Mouse (Mus musculus): ENCODE measurements around the gene Grn. TPM values are rescaled to one million over a fixed set of nuclear protein-coding genes. Genes with fewer than 3 reads are reported as not detected.

The Grn gene
- 22.9 TPM for polyA plus RNA-seq (2017; shearing (Covaris generic))

GRCm38 (mm10) chr11:102430121-102431017 lies at the start of gene Grn:
TSS of gene Grn (plus strand) at chr11:102430315.

GRCm38 (mm10) chr11:102393238-102393634 lies 36.9 kb upstream of the Grn start, which contains the start of gene Rundc3a:
TSS of gene Rundc3a (plus strand) at chr11:102393403.

GRCm38 (mm10) chr11:102407834-102408215 lies 22.3 kb upstream of the Grn start, which contains the start of gene Slc25a39:
TSS of gene Slc25a39 (minus strand) at chr11:102407946.

GRCm38 (mm10) chr11:102447497-102447896 lies 17.4 kb downstream of the Grn start, which contains the start of gene Fam171a2:
TSS of gene Fam171a2 (minus strand) at chr11:102447682.

GRCm38 (mm10) chr11:102469648-102470357 lies 39.7 kb downstream of the Grn start, which contains the start of gene Itga2b:
TSS of gene Itga2b (minus strand) at chr11:102470122.

Other genes starting within 250 kb of the Grn start
- 76.2 TPM for gene Lsm12, start 245.0 kb upstream of the Grn start, polyA plus RNA-seq (2017; shearing (Covaris generic))
- gene G6pc3, start 240.7 kb upstream of the Grn start, polyA plus RNA-seq (2017; shearing (Covaris generic)) = 36.5 TPM
- gene Hdac5, start 200.1 kb upstream of the Grn start, polyA plus RNA-seq (2017; shearing (Covaris generic)) = 46.4 TPM
- not detected for gene BC030867, start 181.4 kb upstream of the Grn start, polyA plus RNA-seq (2017; shearing (Covaris generic))
- gene Asb16, start 161.6 kb upstream of the Grn start, polyA plus RNA-seq (2017; shearing (Covaris generic)) = not detected
- 44.8 TPM for gene Tmub2, start 145.4 kb upstream of the Grn start, polyA plus RNA-seq (2017; shearing (Covaris generic))
- gene Atxn7l3, start 133.7 kb upstream of the Grn start, polyA plus RNA-seq (2017; shearing (Covaris generic)) = 18.1 TPM
- gene Ubtf, start 110.6 kb upstream of the Grn start, polyA plus RNA-seq (2017; shearing (Covaris generic)) = 110 TPM
- gene Slc4a1, start 64.1 kb upstream of the Grn start, polyA plus RNA-seq (2017; shearing (Covaris generic)) = not detected
- 6.6 TPM for gene Rundc3a, start 36.9 kb upstream of the Grn start, polyA plus RNA-seq (2017; shearing (Covaris generic))
- gene Slc25a39, start 22.4 kb upstream of the Grn start, polyA plus RNA-seq (2017; shearing (Covaris generic)) = 51.3 TPM
- not detected for gene Fam171a2, start 17.4 kb downstream of the Grn start, polyA plus RNA-seq (2017; shearing (Covaris generic))
- gene Itga2b, start 39.8 kb downstream of the Grn start, polyA plus RNA-seq (2017; shearing (Covaris generic)) = 1.7 TPM
- 73.7 TPM for gene Gpatch8, start 126.1 kb downstream of the Grn start, polyA plus RNA-seq (2017; shearing (Covaris generic))
- gene Gm11627, start 149.1 kb downstream of the Grn start, polyA plus RNA-seq (2017; shearing (Covaris generic)) = not detected
- not detected for gene Fzd2, start 174.1 kb downstream of the Grn start, polyA plus RNA-seq (2017; shearing (Covaris generic))
- gene Meioc, start 233.4 kb downstream of the Grn start, polyA plus RNA-seq (2017; shearing (Covaris generic)) = not detected